Mouse (Mus musculus) midbrain, embryonic 11.5 days (tissue): Measurements from ENCODE around the gene Igfbp6. TPM values are rescaled to one million over a fixed set of nuclear protein-coding genes. Genes with fewer than 3 reads are reported as not detected.

Experiments used
- ATAC-seq: fragments of 200-750 bp; cut with Nextera tagmentation; 2 replicates; pipeline ENCODE4 v1.8.0; 2017; ENCODE audit warnings: moderate TSS enrichment, moderate library complexity; ENCODE audit not compliant: low FRiP score
- DNase-seq: peaks from one replicate; pipeline ENCODE4 v3.0.0; 2015; ENCODE audit warnings: low spot score; ENCODE audit errors: missing footprints
- H3K27ac ChIP-seq: fragments of 300-500 bp; sonication (generic); 2 replicates; pipeline ENCODE4 v1.5.1; 2014; ENCODE audit warnings: low read depth, low read length
- H3K27me3 ChIP-seq: fragments of 300-500 bp; sonication (generic); 2 replicates; pipeline ENCODE4 v1.6.1; 2014; ENCODE audit warnings: mild to moderate bottlenecking, low read length, moderate library complexity, mixed read lengths; ENCODE audit not compliant: control insufficient read depth, insufficient read depth
- H3K36me3 ChIP-seq: fragments of 300-500 bp; sonication (generic); 2 replicates; pipeline ENCODE4 v1.6.1; 2014; ENCODE audit warnings: mild to moderate bottlenecking, low read length, moderate library complexity, mixed read lengths; ENCODE audit not compliant: control insufficient read depth, insufficient read depth
- H3K4me1 ChIP-seq: fragments of 300-500 bp; sonication (generic); 2 replicates; pipeline ENCODE4 v1.6.1; 2014; ENCODE audit warnings: low read length; ENCODE audit not compliant: control insufficient read depth, insufficient read depth
- H3K4me2 ChIP-seq: fragments of 300-500 bp; sonication (generic); 2 replicates; pipeline ENCODE4 v1.6.1; 2014; ENCODE audit warnings: mild to moderate bottlenecking, moderate library complexity
- H3K4me3 ChIP-seq: fragments of 300-500 bp; sonication (generic); 2 replicates; pipeline ENCODE4 v1.5.1; 2014; ENCODE audit warnings: low read depth, low read length
- H3K9ac ChIP-seq: fragments of 300-500 bp; sonication (generic); 2 replicates; pipeline ENCODE4 v1.6.1; 2014; ENCODE audit warnings: low read length
- H3K9me3 ChIP-seq: fragments of 300-500 bp; sonication (generic); 2 replicates; pipeline ENCODE4 v1.6.1; 2016; ENCODE audit warnings: low read length; ENCODE audit not compliant: control insufficient read depth
- WGBS: fragments of 180-500 bp; shearing (Covaris S2); extraction: QIAGEN DNeasy Blood & Tissue Kit; methylation state at CpG from one replicate; pipeline ENCODE4 v1.1.7; 2014; 5-methylcytosine and 5-hydroxymethylcytosine counted together
- polyA plus RNA-seq: library from polyadenylated mRNA; unstranded; fragments of >200 nt; fragmentation: Nextera tagmentation; extraction: Ambion mirVana; gene quantifications from 2 replicates; pipeline ENCODE4 v1.2.1, GENCODE M21; 2014

The Igfbp6 gene
- polyA plus RNA-seq, 1 experiment from 2014 or later: 0.40 TPM

DNA sequence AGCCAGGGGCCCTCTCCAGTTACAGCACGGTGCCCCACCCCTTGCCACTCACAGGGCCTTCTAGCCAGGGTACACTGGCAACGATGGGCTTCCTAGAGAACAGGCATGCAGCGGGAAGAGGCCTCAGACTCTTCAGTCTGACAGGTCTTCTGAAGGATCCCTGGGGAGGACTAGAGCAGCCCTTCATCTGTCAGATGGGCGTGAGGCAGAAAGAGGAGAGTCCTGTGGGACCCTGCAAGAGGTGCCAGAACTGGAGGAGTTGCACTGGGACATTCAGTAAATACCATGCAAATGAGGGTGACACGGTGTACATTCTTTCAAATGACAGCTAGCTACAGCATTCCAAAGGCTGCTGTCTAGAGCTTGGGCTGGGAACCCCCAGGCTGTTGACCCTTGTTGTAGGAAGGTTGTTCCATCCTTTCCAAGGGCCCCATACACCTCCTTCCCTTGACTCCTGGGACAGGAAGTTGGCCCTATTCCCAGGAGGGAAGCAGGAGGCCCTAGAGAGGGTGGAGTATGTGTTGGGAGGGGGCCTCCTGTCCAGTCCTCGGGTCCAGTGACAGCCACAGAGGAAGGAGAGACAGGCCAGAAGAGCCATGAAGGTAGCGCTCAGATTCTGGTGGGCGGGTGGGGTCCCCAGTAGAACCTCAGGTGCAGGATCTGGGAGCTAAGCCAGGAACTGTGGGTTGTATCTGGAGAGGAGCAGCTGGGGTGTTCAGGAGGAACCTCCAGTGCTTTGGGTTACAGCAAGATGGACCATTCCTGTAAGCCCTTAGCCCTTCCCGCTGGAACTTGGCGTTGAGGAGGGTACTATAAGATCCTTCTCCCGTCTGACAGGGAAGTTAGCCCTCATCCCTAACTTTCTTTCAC lies 42.3 kb upstream of the Igfbp6 start:
- no peak overlapping the region for H3K4me3 ChIP-seq
- 27% methylated on average over 11 of the region's 11 CpGs for WGBS
- H3K27ac ChIP-seq: no peak overlapping the region
- H3K4me1 ChIP-seq: peaks cover 30% of the 10 kb centered on the region
- H3K4me2 ChIP-seq: peak overlapping the region; percentile 9; the same call in 1 of the 2 replicates
- no peaks in the 10 kb centered on the region for H3K36me3 ChIP-seq
- no peak for ATAC-seq
- peaks cover 37% of the 10 kb centered on the region for H3K27me3 ChIP-seq
- no peak overlapping the region for H3K9ac ChIP-seq
- DNase-seq: no peak
- no peaks in the 10 kb centered on the region for H3K9me3 ChIP-seq

DNA sequence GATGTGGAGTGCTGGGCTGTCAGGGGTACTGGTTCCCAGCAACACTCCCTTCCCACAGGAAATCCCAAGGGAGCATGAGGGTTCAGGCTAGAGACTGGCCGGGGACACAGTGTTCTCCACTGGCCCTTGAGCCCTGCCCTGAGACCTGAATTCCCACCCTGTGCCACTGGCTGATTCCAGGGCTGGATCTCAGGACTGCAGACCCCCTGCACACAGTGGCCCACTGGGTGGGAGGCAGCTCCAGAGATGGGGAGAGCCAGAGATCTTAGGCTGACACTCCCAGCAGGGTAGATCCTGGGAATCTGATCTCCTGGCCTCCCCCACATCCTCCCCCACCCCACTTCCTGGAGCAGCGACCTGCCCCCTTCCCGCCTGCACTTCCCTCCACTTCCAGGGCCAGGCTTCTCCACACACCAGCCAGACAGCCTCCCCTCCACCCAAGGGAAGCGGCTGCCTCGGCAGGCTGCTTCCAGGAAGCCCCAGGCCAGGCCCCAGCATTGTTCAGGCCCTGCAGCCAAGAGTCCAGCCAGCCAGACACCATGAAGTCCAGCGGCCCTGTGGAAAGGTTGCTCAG lies 41.5 kb upstream of the Igfbp6 start:
- H3K27me3 ChIP-seq: peaks cover 45% of the 10 kb centered on the region
- no peak for DNase-seq
- no peaks in the 10 kb centered on the region for H3K9me3 ChIP-seq
- WGBS: 12% methylated on average over 6 of the region's 6 CpGs
- H3K4me2 ChIP-seq: no peak overlapping the region
- H3K27ac ChIP-seq: no peak overlapping the region
- no peak for ATAC-seq
- 0 out of 2 replicates have a peak overlapping the region, but pooled peaks have one; percentile 14 for H3K9ac ChIP-seq
- no peak overlapping the region for H3K4me3 ChIP-seq
- H3K4me1 ChIP-seq: peaks cover 33% of the 10 kb centered on the region
- H3K36me3 ChIP-seq: no peaks in the 10 kb centered on the region

GRCm38 (mm10) chr15:102103371-102103946 lies 40.7 kb upstream of the Igfbp6 start:
- 7% methylated on average over 14 of the region's 14 CpGs for WGBS
- DNase-seq: peak; percentile 90
- H3K9ac ChIP-seq: no peak overlapping the region

GRCm38 (mm10) chr15:102103947-102104555 lies 40.1 kb upstream of the Igfbp6 start:
- H3K9me3 ChIP-seq: no peaks in the 10 kb centered on the region
- 25% methylated on average over 12 of the region's 12 CpGs for WGBS
- DNase-seq (peak; percentile 86), ATAC-seq (no peak)
- H3K27me3 ChIP-seq: peaks cover 47% of the 10 kb centered on the region
- no peaks in the 10 kb centered on the region for H3K36me3 ChIP-seq
- H3K27ac ChIP-seq: no peak overlapping the region
- peaks cover 33% of the 10 kb centered on the region for H3K4me1 ChIP-seq
- no peak overlapping the region for H3K9ac ChIP-seq
- H3K4me3 ChIP-seq: peak overlapping the region; percentile 6; the same call in 1 of the 2 replicates
- H3K4me2 ChIP-seq: no peak overlapping the region

More at GRCm38 (mm10) chr15:102103371-102103946, 40.7 kb upstream of the Igfbp6 start:
- no peaks in the 10 kb centered on the region for H3K9me3 ChIP-seq
- H3K27me3 ChIP-seq: peaks cover 47% of the 10 kb centered on the region
- no peak; the same call in 1 of the 2 replicates for ATAC-seq
- no peak overlapping the region for H3K4me2 ChIP-seq
- H3K4me3 ChIP-seq: peak overlapping the region; percentile 6; the same call in 1 of the 2 replicates
- H3K27ac ChIP-seq: no peak overlapping the region
- no peaks in the 10 kb centered on the region for H3K36me3 ChIP-seq
- peaks cover 33% of the 10 kb centered on the region for H3K4me1 ChIP-seq

DNA sequence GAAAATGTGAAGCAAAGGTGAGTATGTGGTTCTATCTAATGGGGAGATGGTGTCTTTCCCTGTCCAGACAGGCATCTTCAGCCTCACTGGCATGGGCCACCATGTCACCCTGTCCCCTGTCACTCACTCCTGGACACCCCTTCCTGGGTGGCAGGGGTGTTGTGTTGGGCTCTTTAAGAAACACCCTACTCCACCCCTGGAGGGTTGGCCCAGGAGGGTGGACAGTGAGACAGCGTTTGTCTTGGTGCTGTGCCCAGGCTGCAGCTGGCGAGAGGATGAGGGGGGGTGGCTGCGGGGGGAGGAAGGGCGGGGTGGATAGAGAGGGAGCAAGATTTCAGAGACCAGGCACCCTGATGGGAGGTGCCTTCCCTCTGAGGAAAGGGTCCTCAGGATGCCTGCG lies 38.8 kb upstream of the Igfbp6 start:
- Histone ChIP-seq H3K27ac (no peak overlapping the region), H3K27me3 (peaks cover 45% of the 10 kb centered on the region), H3K9ac (no peak overlapping the region), H3K9me3 (no peaks in the 10 kb centered on the region), H3K36me3 (no peaks in the 10 kb centered on the region), H3K4me3 (no peak overlapping the region), H3K4me2 (no peak overlapping the region), H3K4me1 (peaks cover 30% of the 10 kb centered on the region)
- DNase-seq (no peak), ATAC-seq (no peak)
- WGBS: 56% methylated on average over 5 of the region's 5 CpGs

GRCm38 (mm10) chr15:102105764-102106730 lies 38.1 kb upstream of the Igfbp6 start:
- DNase-seq: peak; percentile 84
- Histone ChIP-seq H3K4me3 (no peak overlapping the region), H3K27ac (no peak overlapping the region), H3K36me3 (no peaks in the 10 kb centered on the region), H3K9ac (no peak overlapping the region), H3K27me3 (peaks cover 39% of the 10 kb centered on the region), H3K4me1 (peaks cover 25% of the 10 kb centered on the region), H3K9me3 (no peaks in the 10 kb centered on the region), H3K4me2 (peak overlapping the region; percentile 49; the same call in 1 of the 2 replicates)
- 27% methylated on average over 18 of the region's 18 CpGs for WGBS
- ATAC-seq: no peak

DNA sequence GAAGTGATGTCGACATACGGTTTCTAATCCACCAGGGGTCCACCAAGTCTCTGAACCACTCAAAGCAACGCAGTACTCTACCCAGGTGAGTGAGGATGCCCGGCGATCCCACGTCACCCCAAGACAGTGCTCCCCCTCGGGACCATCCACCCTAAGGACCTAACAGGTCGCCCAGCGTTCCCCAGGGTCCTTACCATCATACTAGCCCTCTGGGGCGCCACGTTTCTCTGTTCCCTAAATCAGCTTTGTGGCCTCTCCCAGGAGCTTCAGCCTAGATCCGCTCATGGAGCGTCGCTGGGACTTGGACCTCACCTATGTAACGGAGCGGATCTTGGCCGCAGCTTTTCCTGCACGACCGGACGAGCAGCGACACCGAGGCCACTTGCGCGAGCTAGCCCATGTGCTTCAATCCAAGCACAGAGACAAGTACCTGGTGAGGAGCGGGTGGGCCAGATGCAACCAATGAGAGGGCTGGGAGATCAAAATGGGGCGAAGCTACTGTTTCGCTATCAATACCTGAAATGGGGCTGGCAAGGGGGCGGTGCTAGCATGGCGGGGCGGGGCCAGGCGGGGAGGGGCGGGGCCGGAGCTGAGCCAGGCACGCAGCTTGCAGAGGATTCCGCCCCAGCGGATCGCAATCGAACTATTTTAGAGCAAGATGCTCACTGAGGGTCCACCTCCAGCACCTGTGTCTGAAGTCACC lies 37.3 kb upstream of the Igfbp6 start:
- 6% methylated on average over 38 of the region's 38 CpGs for WGBS
- peak; percentile 84 for DNase-seq

More for the DNA sequence above, 37.3 kb upstream of the Igfbp6 start:
- H3K27me3 ChIP-seq: peaks cover 31% of the 10 kb centered on the region
- H3K4me1 ChIP-seq: peaks cover 21% of the 10 kb centered on the region; the same call in 1 of the 2 replicates
- no peak for ATAC-seq
- H3K36me3 ChIP-seq: no peaks in the 10 kb centered on the region
- H3K27ac ChIP-seq: no peak overlapping the region
- peak overlapping the region; percentile 26 for H3K4me3 ChIP-seq
- H3K9ac ChIP-seq: 0 out of 2 replicates have a peak overlapping the region, but pooled peaks have one; percentile 29
- H3K4me2 ChIP-seq: peak overlapping the region; percentile 49
- H3K9me3 ChIP-seq: no peaks in the 10 kb centered on the region
